Mouse (Mus musculus) monocyte, adult 59 days (primary cell): Measurements from ENCODE around the gene Fam89a. TPM values are rescaled to one million over a fixed set of nuclear protein-coding genes. Genes with fewer than 3 reads are reported as not detected.

Source experiments
- total RNA-seq, 2 experiments: library from RNA; stranded (reverse); gene quantifications; one replicate each; pipeline ENCODE4 v1.2.4; 2023

Gene Fam89a
- 1 to 10 TPM in 1 of 2 experiments, under 1 TPM in 1; 0.37 to 1.6 TPM for total RNA-seq

DNA sequence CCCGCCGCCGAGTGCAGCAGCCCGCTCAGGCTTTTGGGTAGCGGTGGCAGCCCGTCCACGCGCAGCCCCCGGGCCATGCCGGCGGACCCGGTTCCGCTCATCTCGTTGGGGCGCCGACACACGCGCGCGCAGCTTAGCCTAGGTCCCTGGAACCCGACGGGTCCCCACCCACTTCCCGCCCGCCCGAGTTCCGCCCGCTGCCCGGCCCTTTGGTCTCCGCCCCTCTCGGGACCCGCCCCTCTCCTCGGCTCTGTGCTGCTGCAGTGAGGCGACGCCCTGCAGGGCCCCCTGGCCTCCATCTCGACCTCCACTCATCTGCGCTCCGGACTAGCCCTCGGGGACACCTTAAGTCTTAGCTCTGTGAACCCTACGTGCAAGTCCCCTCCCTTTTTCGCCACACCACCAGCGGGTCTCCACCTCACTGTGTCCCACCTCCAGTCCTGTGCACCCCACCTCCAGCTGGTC is at the start of gene Fam89a:
Fam89a (minus strand) TSS at position 124 of the 465 bp plus-strand sequence.

DNA sequence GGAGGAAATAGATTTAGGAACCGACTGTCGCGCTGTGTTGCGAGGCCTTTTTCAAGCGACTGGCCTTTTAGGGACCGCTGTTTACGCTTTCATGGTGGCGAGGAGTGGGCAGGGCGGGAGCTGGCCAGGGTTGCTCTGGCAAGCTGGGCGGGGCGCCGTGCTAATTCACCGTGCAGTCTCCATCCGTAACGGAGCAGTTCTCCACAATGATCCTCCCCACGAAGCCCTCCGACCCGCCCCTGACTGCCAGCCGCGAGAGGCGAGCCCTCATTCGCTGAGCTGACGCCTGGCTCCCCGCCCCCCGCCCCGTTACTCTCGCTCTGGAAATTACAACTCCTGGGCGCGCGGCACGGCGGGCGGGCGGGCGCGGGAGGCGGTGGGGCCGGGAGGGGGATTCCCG is 41.1 kb upstream of the Fam89a start, which contains the start of gene Trim67:
Trim67 (plus strand) TSS at position 385 of the 400 bp plus-strand sequence.

DNA sequence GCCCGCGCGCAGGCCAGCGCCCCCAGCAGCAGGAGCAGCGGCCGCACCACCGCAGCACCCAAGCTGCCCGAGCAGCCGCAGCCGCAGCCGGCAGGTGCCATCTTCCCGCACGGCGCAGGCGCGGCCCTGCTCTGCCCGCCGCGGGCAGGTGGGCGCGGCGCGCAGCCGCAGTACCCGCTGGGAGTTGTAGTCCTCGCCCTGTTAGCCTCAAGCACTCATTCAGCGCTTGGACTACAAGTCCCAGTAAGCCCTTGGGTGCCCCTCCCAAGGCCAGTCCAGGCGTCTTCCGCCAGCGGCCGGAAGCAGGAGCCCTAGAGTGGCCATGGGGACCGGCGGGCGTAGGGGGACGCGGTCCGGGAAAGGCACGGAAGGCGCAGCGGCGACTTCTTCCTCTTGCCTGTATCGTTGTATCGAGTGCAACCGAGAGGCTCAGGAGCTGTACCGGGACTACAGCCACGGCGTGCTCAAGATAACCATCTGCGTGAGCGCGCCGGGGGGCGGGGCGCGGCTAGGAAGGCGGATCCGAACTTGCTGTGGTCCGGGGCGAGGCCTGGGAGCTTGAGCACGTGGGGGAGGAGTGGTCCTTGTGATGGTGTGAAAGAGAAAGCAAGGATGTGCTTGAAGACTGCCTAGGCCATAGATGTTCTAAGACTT is 29.6 kb downstream of the Fam89a start, which contains the start of the genes Ttc13 and Arv1:
Ttc13 (minus strand) TSS at position 122 of the 654 bp plus-strand sequence.
Arv1 (plus strand) TSS at position 278 of the 654 bp plus-strand sequence.

Other genes starting within 250 kb of the Fam89a start
- 10 to 100 TPM; 37.2 to 38.7 TPM for gene Cog2, start 231.1 kb downstream of the Fam89a start, total RNA-seq
- gene Agt, start 182.1 kb downstream of the Fam89a start, total RNA-seq: not detected
- gene Capn9, start 175.7 kb downstream of the Fam89a start, total RNA-seq: not detected
- 10 to 100 TPM; 12.1 to 12.9 TPM for gene 2310022B05Rik, start 88.5 kb downstream of the Fam89a start, total RNA-seq
- 10 to 100 TPM; 30.7 to 38.9 TPM for gene Ttc13, start 29.8 kb downstream of the Fam89a start, total RNA-seq
- 1 to 10 TPM; 4.3 to 4.4 TPM for gene Arv1, start 29.7 kb downstream of the Fam89a start, total RNA-seq
- gene Trim67, start 41.3 kb upstream of the Fam89a start, total RNA-seq: not detected
- 10 to 100 TPM; 35.6 to 41.9 TPM for gene Gnpat, start 111.2 kb upstream of the Fam89a start, total RNA-seq
- gene 2810004N23Rik, start 111.3 kb upstream of the Fam89a start, total RNA-seq: 10 to 100 TPM; 14.6 to 18.8 TPM
- 10 to 100 TPM; 16.4 to 16.5 TPM for gene Exoc8, start 145.9 kb upstream of the Fam89a start, total RNA-seq
- 10 to 100 TPM; 18.7 to 20.6 TPM for gene Sprtn, start 146.1 kb upstream of the Fam89a start, total RNA-seq
- gene Egln1, start 197.5 kb upstream of the Fam89a start, total RNA-seq: 10 to 100 TPM; 24.7 to 25.2 TPM